Mouse (Mus musculus): Measurements from ENCODE around the gene Shc3.

Gene Shc3

DNA sequence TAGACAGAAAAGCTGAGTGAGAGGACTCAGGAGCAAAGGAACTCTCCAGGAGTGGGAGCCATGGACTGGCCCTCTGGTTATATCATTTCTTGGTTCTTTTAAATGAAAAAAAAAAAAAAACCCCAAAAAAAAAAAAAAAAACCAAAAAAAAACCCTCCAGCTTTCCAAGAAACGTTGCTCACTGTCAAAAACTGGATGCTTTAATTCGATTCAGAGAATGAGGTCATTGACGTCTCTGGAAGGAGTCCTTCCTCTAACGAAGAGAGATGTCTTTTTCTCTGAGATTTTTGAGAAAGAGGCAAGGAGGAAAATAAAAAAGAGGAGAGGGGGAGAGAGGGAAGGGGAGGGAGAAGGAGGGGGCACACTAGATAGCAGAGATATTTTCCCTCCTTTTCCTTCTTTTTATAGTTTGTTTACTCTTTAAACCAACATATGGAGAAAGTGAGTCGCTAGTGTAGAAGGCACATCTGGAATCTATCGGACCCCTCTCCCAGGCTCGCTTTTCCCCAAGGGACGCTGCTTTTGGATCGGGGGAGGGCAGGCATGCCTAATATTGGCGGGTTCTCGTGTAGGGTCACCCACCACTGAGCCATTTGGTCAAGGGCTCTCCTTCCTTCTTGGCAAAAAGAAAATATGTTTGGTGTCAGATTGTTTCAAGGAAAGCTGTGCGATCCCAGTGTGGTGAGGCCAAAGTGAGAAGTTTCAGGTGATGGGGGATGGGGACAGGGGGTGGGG is 157.4 kb downstream of the Shc3 start:
- no peak for DNase-seq

DNA sequence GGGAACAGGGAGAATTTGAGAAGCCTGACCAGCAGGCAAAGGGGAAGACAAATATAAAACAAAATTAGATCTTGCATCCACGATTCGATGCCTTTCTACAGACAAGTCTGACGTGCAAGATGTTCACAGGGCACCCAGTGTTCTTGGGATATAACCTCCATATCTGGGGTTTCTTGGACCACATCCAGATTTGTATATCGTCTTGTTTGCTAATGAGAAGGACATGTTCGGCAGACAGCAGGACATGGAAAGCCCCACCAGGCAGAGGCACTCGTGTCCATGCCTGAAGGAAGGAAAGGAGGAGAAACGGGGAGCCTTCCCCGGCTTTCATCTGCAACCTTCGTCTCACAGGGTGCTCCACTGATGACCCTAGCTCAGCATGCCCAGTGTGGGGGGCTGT is 158.0 kb downstream of the Shc3 start:
- DNase-seq: no peak

DNA sequence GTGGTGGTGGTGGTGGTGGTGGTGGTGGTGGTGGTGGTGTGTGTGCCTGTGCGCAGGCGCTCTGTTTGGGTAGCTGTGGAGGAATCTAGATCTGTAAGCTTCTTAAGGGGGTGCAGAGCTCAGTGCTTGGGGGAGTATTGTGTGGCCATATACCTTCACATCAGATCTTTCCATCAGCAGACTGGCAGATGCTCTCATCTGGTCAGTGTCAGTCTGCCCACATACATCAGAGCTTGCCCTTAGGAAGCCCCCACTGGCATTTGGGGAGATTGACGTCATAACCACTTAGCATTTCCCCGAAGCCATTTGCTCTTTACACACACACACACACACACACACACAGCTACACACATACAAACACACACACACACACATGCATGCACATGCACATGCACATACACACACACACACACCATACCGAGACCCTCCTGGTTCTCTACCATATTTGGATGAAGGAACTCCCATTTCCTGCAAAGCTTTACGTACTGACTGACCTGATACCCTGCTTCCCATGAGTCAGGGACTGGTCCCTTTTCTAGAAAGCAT is 159.2 kb downstream of the Shc3 start:
- DNase-seq: no peak

DNA sequence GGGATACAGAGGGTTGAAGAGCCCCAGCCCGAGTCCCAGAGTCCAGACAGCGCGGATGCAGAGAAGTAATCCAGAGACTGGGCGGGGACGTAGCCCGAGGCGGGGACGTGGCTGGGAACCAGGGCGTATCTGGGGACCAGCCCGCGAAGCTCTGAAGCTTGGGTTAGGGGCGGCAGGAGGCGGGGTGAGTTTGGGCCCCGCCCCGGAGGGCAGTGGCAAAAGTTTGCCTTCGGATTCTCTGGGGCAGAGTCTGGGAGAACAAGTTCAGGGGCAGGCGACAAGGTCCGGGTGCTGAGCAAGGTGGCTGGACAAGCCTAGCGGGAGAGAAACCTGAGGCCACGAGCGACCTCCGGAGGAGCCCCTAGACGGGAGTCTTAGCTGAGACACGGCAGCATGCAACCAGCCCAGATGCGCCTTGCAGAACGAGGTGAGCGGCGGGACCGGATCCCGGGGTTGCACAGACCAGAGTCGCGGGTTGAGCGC is 160.7 kb downstream of the Shc3 start, which contains the start of gene S1pr3:
TSS of gene S1pr3 (plus strand) at position 121 of the 483 bp plus-strand sequence.
- no peak for DNase-seq

DNA sequence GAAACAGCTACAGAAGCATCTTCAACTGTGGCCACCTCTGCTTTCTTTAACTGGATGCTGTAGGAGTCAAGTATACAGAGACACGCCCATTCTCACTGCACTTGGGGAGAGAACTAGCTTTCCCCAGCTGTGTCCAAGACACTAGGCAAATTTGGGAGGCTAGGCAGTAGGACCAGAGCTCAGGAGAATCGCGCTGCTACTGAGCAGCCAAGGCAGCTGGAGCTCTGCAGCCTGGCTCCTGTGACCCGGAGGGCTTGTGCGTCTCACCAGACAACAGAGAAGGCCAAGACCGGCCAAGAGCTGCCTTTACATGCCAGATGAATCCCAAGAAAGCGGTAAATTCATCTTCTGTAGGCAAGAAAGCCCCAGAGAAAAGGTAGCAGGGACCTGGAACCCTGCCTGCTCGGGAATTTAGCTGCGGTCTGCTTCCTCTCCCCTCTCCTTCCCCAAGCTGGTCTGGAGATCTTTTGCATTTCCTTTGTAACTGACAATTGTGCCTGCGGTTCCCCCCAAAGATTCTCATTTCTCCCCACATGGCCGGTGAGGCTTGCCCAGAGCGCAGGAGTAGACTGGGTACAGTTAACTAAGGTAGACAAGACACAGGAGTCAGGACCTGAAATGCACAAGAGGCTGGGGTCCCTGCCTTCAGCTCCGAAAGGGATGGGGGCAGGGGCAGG is 161.5 kb downstream of the Shc3 start:
- DNase-seq: no peak

GRCm38 (mm10) chr13:51405731-51406320 is 163.4 kb downstream of the Shc3 start:
- DNase-seq: no peak

DNA sequence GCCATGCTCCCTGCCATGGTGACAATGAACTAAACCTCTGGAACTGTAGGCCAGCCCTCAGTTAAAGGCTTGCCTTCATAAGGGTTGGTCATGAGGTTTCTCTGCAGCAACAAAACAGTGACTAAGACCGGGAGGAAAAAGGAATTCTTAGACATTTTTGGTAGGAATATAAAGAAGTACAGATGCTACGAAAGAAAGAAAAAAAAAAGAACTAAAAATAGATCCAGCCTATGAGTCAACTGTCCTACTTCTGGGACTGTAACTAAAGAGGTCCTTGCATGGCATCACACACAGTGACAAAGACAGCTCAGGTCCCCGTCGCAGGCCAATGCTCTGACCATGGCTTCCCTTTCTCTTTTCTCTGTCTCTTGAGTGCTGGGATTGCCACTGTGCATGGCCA is 164.7 kb downstream of the Shc3 start:
- no peak for DNase-seq

- DNase-seq: no peak
Observed at GRCm38 (mm10) chr13:51400736-51401501, 168.3 kb downstream of the Shc3 start.

DNA sequence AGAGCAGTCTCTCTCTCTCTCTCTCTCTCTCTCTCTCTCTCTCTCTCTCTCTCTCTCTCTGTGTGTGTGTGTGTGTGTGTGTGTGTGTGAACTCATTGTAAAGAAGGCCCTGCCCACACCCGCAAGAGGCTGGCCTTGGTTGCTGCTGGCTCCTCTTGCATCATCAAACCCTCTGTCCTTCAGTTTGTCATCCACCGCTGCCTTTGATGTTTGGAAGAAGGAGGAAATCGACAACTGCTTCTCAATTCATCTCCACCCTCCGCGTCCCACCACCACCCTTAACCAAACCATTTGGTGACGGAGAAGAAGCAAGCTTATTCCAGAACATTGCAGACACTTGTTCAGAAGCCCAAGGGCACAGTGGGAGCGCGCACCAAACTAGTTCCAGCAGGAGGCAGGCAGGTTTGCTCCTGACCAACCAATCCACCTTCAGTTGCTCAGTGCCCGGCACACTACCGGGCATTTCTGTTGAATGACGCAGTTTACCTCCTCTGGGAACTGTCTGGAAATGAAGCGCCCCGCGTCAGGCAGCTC is 169.0 kb downstream of the Shc3 start:
- no peak for DNase-seq

DNA sequence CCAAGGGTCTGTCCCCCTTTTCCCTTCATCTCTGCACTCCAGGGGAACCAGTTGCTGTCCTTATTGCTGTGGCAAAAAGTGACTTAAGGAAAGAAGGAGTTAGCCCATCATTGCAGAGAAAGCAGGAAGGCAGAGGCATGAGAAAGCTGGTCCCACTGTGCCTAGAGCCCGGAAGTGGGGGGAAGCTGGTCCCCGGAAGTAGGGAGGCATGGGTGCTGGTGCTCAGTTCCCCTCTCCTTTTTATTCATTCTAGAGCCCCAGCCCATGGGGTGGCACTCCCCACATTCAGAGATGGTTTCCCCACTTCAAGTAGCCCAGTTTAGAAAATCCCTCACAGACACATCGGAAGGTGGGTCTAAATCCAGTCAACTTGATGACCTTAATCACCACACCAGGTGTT is 169.7 kb downstream of the Shc3 start:
- no peak for DNase-seq

GRCm38 (mm10) chr13:51397861-51398260 is 171.4 kb downstream of the Shc3 start:
- DNase-seq: no peak

- DNase-seq: no peak
Observed at GRCm38 (mm10) chr13:51392256-51392655, 177.0 kb downstream of the Shc3 start.

DNA sequence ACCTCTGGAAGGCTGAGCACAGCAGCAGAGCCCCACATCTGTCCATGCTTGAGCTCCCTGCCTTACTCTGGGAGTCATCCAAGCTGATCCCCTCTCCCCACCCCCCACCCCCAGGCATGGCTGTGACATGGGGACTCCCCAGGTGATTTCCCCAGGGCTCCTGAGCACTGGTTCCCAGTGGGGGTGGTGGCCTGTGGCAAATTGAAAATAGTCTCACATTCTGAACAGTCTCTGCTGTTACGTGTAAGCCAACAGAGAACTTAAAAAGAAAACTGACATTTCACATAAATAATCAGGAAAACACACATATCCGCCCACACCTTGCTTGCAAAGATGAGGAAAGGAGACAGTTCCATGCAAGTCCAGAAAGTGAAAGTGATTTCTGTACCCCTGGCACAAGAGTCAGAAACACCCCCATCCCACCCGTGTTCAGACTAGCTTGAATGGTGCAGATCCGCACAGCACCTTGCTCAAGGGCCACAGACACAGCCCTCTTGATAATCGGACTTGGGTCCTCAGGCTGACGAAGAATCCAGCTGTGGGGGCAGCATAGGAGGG is 177.8 kb downstream of the Shc3 start:
- no peak for DNase-seq

GRCm38 (mm10) chr13:51390398-51390797 is 178.8 kb downstream of the Shc3 start:
- no peak for DNase-seq

DNA sequence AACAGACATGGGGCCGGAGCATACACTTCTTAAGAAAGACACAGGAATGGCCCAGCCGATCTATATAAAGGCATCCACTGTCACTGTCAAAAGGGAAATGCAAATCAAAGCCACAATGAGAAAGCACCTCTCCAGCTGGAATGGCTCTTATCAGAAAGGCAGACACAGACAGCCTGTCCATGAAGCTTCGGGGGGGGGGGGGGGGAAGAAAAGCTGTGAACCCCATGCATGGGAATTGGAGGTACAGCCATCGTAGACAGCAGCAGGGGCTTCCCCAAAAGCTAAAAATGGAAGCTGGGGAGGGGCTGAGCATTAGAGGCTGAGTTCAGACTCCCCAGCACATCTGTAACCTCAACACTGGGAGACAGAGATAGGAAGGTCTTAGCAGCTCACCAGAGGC is 181.3 kb downstream of the Shc3 start:
- DNase-seq: no peak

- DNase-seq: no peak
Observed at GRCm38 (mm10) chr13:51384899-51385298, 184.3 kb downstream of the Shc3 start.

GRCm38 (mm10) chr13:51381498-51381897 is 187.7 kb downstream of the Shc3 start:
- no peak for DNase-seq
